Mouse (Mus musculus): ENCODE data around the gene Tbc1d14. TPM values are rescaled to one million over a fixed set of nuclear protein-coding genes. Genes with fewer than 3 reads are reported as not detected.

Tbc1d14 gene
- total and polyA plus RNA-seq, 3 experiments: 8.0 to 15.7 (median 13.1) TPM

DNA sequence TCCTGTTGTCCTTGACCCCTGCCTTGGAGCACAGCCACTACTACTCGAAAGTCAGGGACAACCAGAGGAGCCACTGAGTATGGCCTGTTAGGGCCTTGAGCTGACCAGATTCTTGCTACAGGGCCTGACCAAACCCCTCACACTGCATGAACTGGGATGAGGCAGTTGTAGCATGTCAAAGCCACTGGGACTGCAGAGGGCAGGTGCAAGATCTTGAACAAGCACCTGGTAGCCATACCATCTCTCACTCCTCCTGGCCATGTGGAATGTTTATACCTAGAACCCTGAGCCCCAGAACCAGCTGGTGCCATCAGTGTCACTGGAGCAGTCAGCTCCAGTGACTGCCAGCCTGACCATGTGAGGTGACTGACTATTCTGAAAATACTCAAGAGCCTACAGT lies 5.8 kb upstream of the Tbc1d14 start:
- ATAC-seq (ENCODE audit: extremely low read depth, insufficient number of reproducible peaks, low FRiP score, poor library complexity, severe bottlenecking): no peak
- Histone ChIP-seq H3K9me3 (replicated peaks) (no peaks in the 10 kb centered on the region), H3K27me3 (ENCODE audit: insufficient read depth, low read length) (peaks cover 17% of the 10 kb centered on the region), H3K4me1 (ENCODE audit: insufficient read depth, low read depth, low read length) (peaks cover 34% of the 10 kb centered on the region), H3K36me3 (replicated peaks) (peaks cover 55% of the 10 kb centered on the region), H3K4me3 (ENCODE audit: low read depth, low read length) (no peak overlapping the region)
- no peak for DNase-seq (ENCODE audit: low spot score)
- TF ChIP-seq TAL1 (conservative IDR thresholded peaks at IDR 0.05; ENCODE audit: low read depth, low read length) (no peak), CTCF (IDR thresholded peaks at IDR 0.05; ENCODE audit: low read depth, low read length) (no peak), POLR2AphosphoS5 (IDR thresholded peaks at IDR 0.05; ENCODE audit: insufficient replicate concordance, low read depth, low read length) (no peak), GATA1 (IDR thresholded peaks at IDR 0.05; ENCODE audit: borderline replicate concordance, low read length) (no peak), GATA2 (IDR thresholded peaks at IDR 0.05; ENCODE audit: borderline replicate concordance, low read depth, low read length) (no peak)

DNA sequence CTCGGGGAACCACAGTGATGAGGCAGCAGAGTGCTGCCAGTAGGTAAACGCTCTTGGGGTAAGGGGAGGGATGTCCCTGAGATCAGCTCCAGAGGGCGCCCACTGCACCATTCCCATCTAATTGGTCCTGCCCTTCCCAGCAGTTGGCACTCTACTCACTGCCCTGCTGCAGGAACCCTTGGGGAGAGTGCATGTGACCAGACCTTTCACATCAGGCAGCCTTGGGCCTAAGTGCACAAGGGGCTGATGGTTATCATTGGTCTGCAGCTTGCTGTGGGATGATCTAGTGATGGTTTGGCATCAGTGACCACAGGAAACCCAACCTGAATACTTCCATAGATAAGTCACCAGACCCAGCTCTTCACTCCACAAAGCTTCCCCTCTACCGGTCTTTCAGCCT lies 4.6 kb upstream of the Tbc1d14 start:
- DNase-seq (ENCODE audit: low spot score): peak; percentile 20
- Histone ChIP-seq H3K4me1 (ENCODE audit: insufficient read depth, low read depth, low read length) (peaks cover 34% of the 10 kb centered on the region), H3K9me3 (replicated peaks) (no peaks in the 10 kb centered on the region), H3K36me3 (replicated peaks) (peaks cover 43% of the 10 kb centered on the region), H3K4me3 (ENCODE audit: low read depth, low read length) (no peak overlapping the region; the same call in 1 of the 2 replicates), H3K27me3 (ENCODE audit: insufficient read depth, low read length) (peaks cover 21% of the 10 kb centered on the region)
- peak; percentile 93 for ATAC-seq (ENCODE audit: extremely low read depth, insufficient number of reproducible peaks, low FRiP score, poor library complexity, severe bottlenecking)
- TF ChIP-seq CTCF (IDR thresholded peaks at IDR 0.05; ENCODE audit: low read depth, low read length): no peak
- peak; percentile 65 for TF ChIP-seq TAL1 (conservative IDR thresholded peaks at IDR 0.05; ENCODE audit: low read depth, low read length)
- no peak for TF ChIP-seq GATA1 (IDR thresholded peaks at IDR 0.05; ENCODE audit: borderline replicate concordance, low read length)
- TF ChIP-seq POLR2AphosphoS5 (IDR thresholded peaks at IDR 0.05; ENCODE audit: insufficient replicate concordance, low read depth, low read length): 0 out of 2 replicates have a peak, but pooled peaks have one; percentile 59

DNA sequence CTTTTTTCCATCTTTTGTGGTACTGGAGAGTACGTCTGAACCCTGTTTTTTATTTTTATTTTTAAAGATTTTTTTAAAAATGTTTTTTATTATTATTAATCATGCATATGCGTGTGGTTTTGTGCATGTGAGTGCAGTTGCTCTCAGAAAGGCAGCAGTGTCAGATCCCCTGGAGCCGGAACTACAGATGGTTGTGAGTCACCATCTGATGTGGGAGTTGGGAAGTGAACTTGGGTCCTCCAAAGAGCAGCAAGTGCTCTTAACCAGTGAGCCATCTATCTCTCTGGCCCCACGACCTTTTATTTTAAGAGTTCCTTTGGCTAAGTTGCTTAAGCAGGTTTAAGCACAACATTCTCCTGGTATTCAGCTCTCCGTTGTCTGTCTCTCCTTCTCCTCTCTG lies 3.1 kb upstream of the Tbc1d14 start:
- ATAC-seq (ENCODE audit: extremely low read depth, insufficient number of reproducible peaks, low FRiP score, poor library complexity, severe bottlenecking): no peak
- Histone ChIP-seq H3K27me3 (ENCODE audit: insufficient read depth, low read length) (peaks cover 34% of the 10 kb centered on the region), H3K4me3 (ENCODE audit: low read depth, low read length) (no peak overlapping the region), H3K9me3 (replicated peaks) (no peaks in the 10 kb centered on the region), H3K4me1 (ENCODE audit: insufficient read depth, low read depth, low read length) (peaks cover 34% of the 10 kb centered on the region), H3K36me3 (replicated peaks) (peaks cover 29% of the 10 kb centered on the region)
- TF ChIP-seq CTCF (IDR thresholded peaks at IDR 0.05; ENCODE audit: low read depth, low read length) (no peak), GATA2 (IDR thresholded peaks at IDR 0.05; ENCODE audit: borderline replicate concordance, low read depth, low read length) (no peak), POLR2AphosphoS5 (IDR thresholded peaks at IDR 0.05; ENCODE audit: insufficient replicate concordance, low read depth, low read length) (no peak), GATA1 (IDR thresholded peaks at IDR 0.05; ENCODE audit: borderline replicate concordance, low read length) (no peak), TAL1 (conservative IDR thresholded peaks at IDR 0.05; ENCODE audit: low read depth, low read length) (no peak)
- DNase-seq (ENCODE audit: low spot score): no peak

DNA sequence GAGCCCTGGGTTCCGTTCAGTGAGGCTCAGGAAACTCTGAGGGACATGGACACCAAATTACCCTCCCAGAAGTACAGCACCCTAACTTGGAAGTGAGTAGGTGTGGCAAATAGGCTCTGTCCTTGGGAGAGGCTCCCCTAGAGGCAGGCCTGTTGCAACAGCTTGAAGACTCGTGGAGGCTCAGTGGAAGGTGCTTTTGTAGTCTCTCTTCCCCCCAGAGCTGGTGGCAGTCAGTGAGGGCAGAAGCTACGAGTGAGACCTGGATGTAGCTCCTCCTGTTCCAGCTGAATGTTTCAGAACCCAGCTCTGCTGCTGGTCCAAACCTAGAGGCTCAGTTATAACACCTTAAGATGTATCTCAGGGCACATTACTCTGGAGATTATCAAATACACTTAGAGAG lies 2.0 kb upstream of the Tbc1d14 start:
- Histone ChIP-seq H3K27me3 (ENCODE audit: insufficient read depth, low read length) (peaks cover 45% of the 10 kb centered on the region), H3K9me3 (replicated peaks) (no peaks in the 10 kb centered on the region), H3K36me3 (replicated peaks) (peaks cover 19% of the 10 kb centered on the region), H3K4me1 (ENCODE audit: insufficient read depth, low read depth, low read length) (peaks cover 41% of the 10 kb centered on the region), H3K4me3 (ENCODE audit: low read depth, low read length) (no peak overlapping the region)
- DNase-seq (ENCODE audit: low spot score) (no peak), ATAC-seq (ENCODE audit: extremely low read depth, insufficient number of reproducible peaks, low FRiP score, poor library complexity, severe bottlenecking) (no peak)
- TF ChIP-seq POLR2AphosphoS5 (IDR thresholded peaks at IDR 0.05; ENCODE audit: insufficient replicate concordance, low read depth, low read length) (no peak), GATA2 (IDR thresholded peaks at IDR 0.05; ENCODE audit: borderline replicate concordance, low read depth, low read length) (no peak), GATA1 (IDR thresholded peaks at IDR 0.05; ENCODE audit: borderline replicate concordance, low read length) (no peak), TAL1 (conservative IDR thresholded peaks at IDR 0.05; ENCODE audit: low read depth, low read length) (no peak), CTCF (IDR thresholded peaks at IDR 0.05; ENCODE audit: low read depth, low read length) (no peak)

DNA sequence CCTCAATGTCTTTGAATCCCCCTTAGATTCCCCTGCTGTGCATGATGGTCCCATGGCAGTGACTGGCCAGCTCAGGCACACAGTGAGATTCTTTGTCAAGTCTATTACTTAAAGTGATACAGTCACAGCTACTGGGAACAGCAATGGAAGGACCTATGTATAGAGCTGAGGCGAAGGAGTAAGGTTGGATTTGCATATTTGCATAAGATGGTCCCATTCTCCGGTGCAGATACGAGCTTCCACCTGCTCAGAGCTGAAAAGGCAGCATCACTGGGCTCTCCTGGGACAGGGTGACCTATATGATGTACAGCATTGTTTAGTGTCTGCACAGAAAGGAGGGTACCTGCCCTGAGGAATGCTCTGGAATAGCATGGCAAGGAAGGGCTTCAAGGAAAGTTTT lies 1.3 kb upstream of the Tbc1d14 start:
- H3K4me3 ChIP-seq (ENCODE audit: low read depth, low read length): no peak overlapping the region
- TF ChIP-seq POLR2AphosphoS5 (IDR thresholded peaks at IDR 0.05; ENCODE audit: insufficient replicate concordance, low read depth, low read length) (no peak), CTCF (IDR thresholded peaks at IDR 0.05; ENCODE audit: low read depth, low read length) (no peak), GATA1 (IDR thresholded peaks at IDR 0.05; ENCODE audit: borderline replicate concordance, low read length) (no peak), TAL1 (conservative IDR thresholded peaks at IDR 0.05; ENCODE audit: low read depth, low read length) (no peak), GATA2 (IDR thresholded peaks at IDR 0.05; ENCODE audit: borderline replicate concordance, low read depth, low read length) (no peak)
- peaks cover 48% of the 10 kb centered on the region for H3K27me3 ChIP-seq (ENCODE audit: insufficient read depth, low read length)
- DNase-seq (ENCODE audit: low spot score): no peak
- no peak for ATAC-seq (ENCODE audit: extremely low read depth, insufficient number of reproducible peaks, low FRiP score, poor library complexity, severe bottlenecking)
- H3K36me3 ChIP-seq (replicated peaks): peaks cover 12% of the 10 kb centered on the region
- H3K4me1 ChIP-seq (ENCODE audit: insufficient read depth, low read depth, low read length): peaks cover 41% of the 10 kb centered on the region
- no peaks in the 10 kb centered on the region for H3K9me3 ChIP-seq (replicated peaks)

DNA sequence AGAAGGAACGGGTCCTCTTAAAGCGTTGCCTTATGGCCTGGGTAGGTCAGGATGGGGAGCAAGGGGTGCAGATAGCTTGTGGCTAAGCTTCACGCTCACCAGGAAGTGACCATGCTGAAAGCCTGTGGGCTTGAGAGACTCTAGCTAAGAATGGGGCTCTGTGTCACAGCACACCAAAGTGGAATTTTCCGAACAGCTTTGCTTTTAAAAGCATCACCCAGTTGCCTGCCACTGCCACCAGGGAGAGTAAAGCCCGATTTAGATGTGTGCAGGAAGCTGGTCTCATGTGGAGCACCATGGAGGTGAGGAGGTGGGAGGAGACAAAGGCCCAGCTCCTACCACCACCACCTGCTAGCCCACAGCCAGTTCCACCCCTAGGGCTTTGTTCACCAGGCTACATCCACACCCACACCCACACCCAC lies 2.6 kb downstream of the Tbc1d14 start:
- TF ChIP-seq POLR2AphosphoS5 (IDR thresholded peaks at IDR 0.05; ENCODE audit: insufficient replicate concordance, low read depth, low read length) (no peak), CTCF (IDR thresholded peaks at IDR 0.05; ENCODE audit: low read depth, low read length) (no peak)
- Histone ChIP-seq H3K9me3 (replicated peaks) (no peaks in the 10 kb centered on the region), H3K27me3 (ENCODE audit: insufficient read depth, low read length) (peaks cover 52% of the 10 kb centered on the region), H3K4me1 (ENCODE audit: insufficient read depth, low read depth, low read length) (peaks cover 20% of the 10 kb centered on the region), H3K36me3 (replicated peaks) (no peaks in the 10 kb centered on the region), H3K4me3 (ENCODE audit: low read depth, low read length) (no peak overlapping the region)
- no peak for ATAC-seq (ENCODE audit: extremely low read depth, insufficient number of reproducible peaks, low FRiP score, poor library complexity, severe bottlenecking)
- no peak for DNase-seq (ENCODE audit: low spot score)

DNA sequence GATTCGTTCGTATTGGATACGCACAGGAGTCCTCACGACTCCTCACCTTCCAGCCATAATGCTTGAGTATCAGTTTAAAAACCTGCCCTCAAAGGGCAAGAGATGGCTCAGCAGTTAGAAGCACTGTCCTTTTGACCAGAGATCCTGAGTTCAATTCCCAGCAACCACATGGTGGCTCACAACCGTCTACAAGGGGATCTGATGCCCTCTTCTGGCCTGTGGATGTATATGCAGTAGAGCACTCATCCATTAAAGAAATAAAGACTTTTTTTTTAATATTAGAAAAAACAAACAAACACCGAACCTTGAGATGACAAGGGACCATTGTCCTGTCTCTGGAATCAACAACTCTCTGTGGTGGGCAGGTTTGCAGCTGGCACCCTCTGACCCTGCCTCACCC lies 8.8 kb downstream of the Tbc1d14 start:
- Histone ChIP-seq H3K36me3 (replicated peaks) (peaks cover 6% of the 10 kb centered on the region), H3K9me3 (replicated peaks) (no peaks in the 10 kb centered on the region), H3K4me1 (ENCODE audit: insufficient read depth, low read depth, low read length) (peaks cover 30% of the 10 kb centered on the region), H3K4me3 (ENCODE audit: low read depth, low read length) (no peak overlapping the region), H3K27me3 (ENCODE audit: insufficient read depth, low read length) (peaks cover 13% of the 10 kb centered on the region)
- DNase-seq (ENCODE audit: low spot score) (no peak), ATAC-seq (ENCODE audit: extremely low read depth, insufficient number of reproducible peaks, low FRiP score, poor library complexity, severe bottlenecking) (no peak)
- no peak for TF ChIP-seq CTCF (IDR thresholded peaks at IDR 0.05; ENCODE audit: low read depth, low read length)
- no peak for TF ChIP-seq POLR2AphosphoS5 (IDR thresholded peaks at IDR 0.05; ENCODE audit: insufficient replicate concordance, low read depth, low read length)
- no peak for TF ChIP-seq TAL1 (conservative IDR thresholded peaks at IDR 0.05; ENCODE audit: low read depth, low read length)
- TF ChIP-seq GATA1 (IDR thresholded peaks at IDR 0.05; ENCODE audit: borderline replicate concordance, low read length): no peak
- TF ChIP-seq GATA2 (IDR thresholded peaks at IDR 0.05; ENCODE audit: borderline replicate concordance, low read depth, low read length): no peak

All from G1E (cell line).